ENCODE assay signal across 12 mouse cellular contexts in genomic region chr19:55865774-55866578, GRCm38 (mm10).
A peak's percentile ranks its signal among the peaks of the same experiment; 100 is the strongest.
DNase-seq lines count a peak whose midpoint lies in the region; ATAC-seq lines count a peak whose summit lies in the region.
"Had no signal": no experiment of that assay in that cellular context is flagged by ENCODE, and none has a peak within 500 bp of the region (broad histone marks: within the 10 kb centered on the region; RNA-seq: fewer than 3 reads in every experiment).

No protein-coding gene starts in this region.

- peak overlapping the region; percentile 83 for H3K4me3 ChIP-seq in megakaryocyte, embryonic 14.5 days (replicated peaks)
- H3K4me3 ChIP-seq: embryonic facial prominence, embryonic 15.5 days; midbrain, embryonic 10.5 days had no signal

- no peaks in the 10 kb centered on the region for H3K9me3 ChIP-seq in megakaryocyte, embryonic 14.5 days
- H3K9me3 ChIP-seq: embryonic facial prominence, embryonic 15.5 days; midbrain, embryonic 10.5 days had no signal

- peak; percentile 34 for DNase-seq in spleen, adult 12 weeks (ENCODE audit: low spot score)
- no peak for DNase-seq in spleen, adult 18-20 months
- peak; percentile 76 for DNase-seq in yolk sac, embryonic 10.5 days (ENCODE audit: low spot score)
- DNase-seq in kidney, postnatal 25 days = no peak
- no peak for DNase-seq in neural tube, embryonic 10.5 days (ENCODE audit: extremely low spot score, low spot score)
- no peak for DNase-seq in right cerebral cortex, postnatal 10 days (ENCODE audit: low spot score in 2 of 2)
- DNase-seq: kidney, adult 8-10 months had no signal

- H3K27me3 ChIP-seq in megakaryocyte, embryonic 14.5 days (replicated peaks) = peaks cover 54% of the 10 kb centered on the region
- H3K27me3 ChIP-seq: embryonic facial prominence, embryonic 15.5 days; Patski had no signal

- H3K36me3 ChIP-seq in megakaryocyte, embryonic 14.5 days (replicated peaks; ENCODE audit: low read length) = no peaks in the 10 kb centered on the region

- ATAC-seq in hematopoietic stem cell, adult 5-6 weeks (replicated peaks in 1 of 2; ENCODE audit: insufficient read depth in 1 of 2, low FRiP score in 2 of 2, low TSS enrichment in 1 of 2, low read depth in 1 of 2, poor library complexity in 2 of 2, severe bottlenecking in 2 of 2) = peak; percentile 60 to 74
- ATAC-seq: Patski had no signal

- H3K4me1 ChIP-seq in megakaryocyte, embryonic 14.5 days = peaks cover 30% of the 10 kb centered on the region

Comparison
In these comparisons a context has a peak if more than half of its experiments do, and no peak if none do; other contexts are left out.
1. DNase-seq: peak in spleen, adult 12 weeks (single experiment) and yolk sac, embryonic 10.5 days (single experiment); none in spleen, adult 18-20 months (0 of 2), kidney, postnatal 25 days (0 of 2), neural tube, embryonic 10.5 days (single experiment) and right cerebral cortex, postnatal 10 days (0 of 2).